Mouse (Mus musculus) hindbrain, embryonic 15.5 days (tissue): ENCODE results near the gene Dync1li1. TPM values are rescaled to one million over a fixed set of nuclear protein-coding genes. Genes with fewer than 3 reads are reported as not detected.
"Not testable (repeated sequence)": the region's sequence is repeated elsewhere in the genome, so short reads cannot be mapped to it uniquely, and the experiment has no call there.

ENCODE experiments used
- ATAC-seq: fragments of 200-750 bp; cut with Nextera tagmentation; 2 replicates; pipeline ENCODE4 v1.8.0; 2017; ENCODE audit warnings: low read depth, moderate number of reproducible peaks, moderate TSS enrichment; ENCODE audit not compliant: low FRiP score
- H3K27ac ChIP-seq: fragments of 300-500 bp; sonication (generic); replicated peaks from 2 replicates; pipeline ENCODE4 v1.5.1; 2015; ENCODE audit warnings: mild to moderate bottlenecking, inconsistent platforms
- H3K27me3 ChIP-seq: fragments of 300-500 bp; sonication (generic); 2 replicates; pipeline ENCODE4 v1.6.1; 2015; ENCODE audit warnings: control low read depth, inconsistent platforms
- H3K36me3 ChIP-seq: fragments of 300-500 bp; sonication (generic); 2 replicates; pipeline ENCODE4 v1.6.1; 2015; ENCODE audit warnings: control low read depth, inconsistent platforms
- H3K4me1 ChIP-seq: fragments of 300-500 bp; sonication (generic); replicated peaks from 2 replicates; pipeline ENCODE4 v1.6.1; 2015; ENCODE audit warnings: control low read depth, inconsistent platforms
- H3K4me2 ChIP-seq: fragments of 300-500 bp; sonication (generic); 2 replicates; pipeline ENCODE4 v1.6.1; 2015; ENCODE audit warnings: moderate library complexity, mild to moderate bottlenecking, inconsistent platforms
- H3K4me3 ChIP-seq: fragments of 300-500 bp; sonication (generic); 2 replicates; pipeline ENCODE4 v1.5.1; 2015; ENCODE audit warnings: mild to moderate bottlenecking, inconsistent platforms
- H3K9ac ChIP-seq: fragments of 300-500 bp; sonication (generic); 2 replicates; pipeline ENCODE4 v1.6.1; 2015; ENCODE audit warnings: inconsistent platforms
- H3K9me3 ChIP-seq: fragments of 300-500 bp; sonication (generic); 2 replicates; pipeline ENCODE4 v1.6.1; 2016; ENCODE audit warnings: control low read depth, inconsistent platforms
- WGBS: fragments of 180-500 bp; shearing (Covaris S2); methylation state at CpG from one replicate; pipeline ENCODE4 v1.1.7; 2015; 5-methylcytosine and 5-hydroxymethylcytosine counted together
- polyA plus RNA-seq: library from polyadenylated mRNA; unstranded; fragments of >200 nt; fragmentation: Nextera tagmentation; extraction: Ambion mirVana; gene quantifications from 2 replicates; pipeline ENCODE4 v1.2.1, GENCODE M21; 2015

The Dync1li1 gene
- polyA plus RNA-seq, result 139 and 140 TPM in 2 replicates

DNA sequence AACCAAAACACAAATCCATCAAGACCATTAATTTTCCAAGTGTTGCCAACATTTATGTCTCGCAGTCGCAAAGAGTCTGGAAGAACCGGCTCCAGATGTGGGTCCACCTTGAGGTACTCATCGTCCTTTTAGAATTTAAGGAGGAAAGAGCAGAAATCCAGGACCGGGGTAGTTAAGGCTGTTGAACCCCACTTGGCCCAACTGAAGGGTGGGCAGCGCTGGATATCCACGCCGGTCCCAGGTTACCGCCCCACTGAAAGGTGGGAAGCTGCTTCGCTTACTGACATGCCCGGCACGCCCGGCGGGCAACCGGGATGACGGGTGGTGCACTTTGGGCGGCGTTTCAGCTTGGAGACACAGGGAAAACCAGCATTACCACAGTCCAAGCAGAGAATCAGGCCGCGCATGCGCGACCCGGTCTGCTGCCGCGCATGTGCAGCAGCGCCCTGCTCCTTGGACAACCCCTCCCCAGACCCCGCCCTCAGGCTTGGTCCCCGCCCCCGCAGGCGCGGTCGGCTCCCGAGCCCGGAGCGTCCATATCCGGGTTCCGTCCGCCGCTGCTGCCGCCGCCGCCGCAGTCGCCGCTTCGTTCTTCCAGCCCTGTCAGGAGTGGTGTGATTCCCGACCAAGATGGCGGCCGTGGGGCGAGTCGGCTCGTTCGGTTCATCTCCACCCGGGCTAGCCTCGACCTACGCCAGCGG lies at the start of gene Dync1li1:
Gene Dync1li1 (plus strand): TSS at position 539 of the 701 bp plus-strand sequence.
- peak; percentile 96 for ATAC-seq
- peak within 1 kb of the TSS; percentile 95 for H3K4me3 ChIP-seq

GRCm38 (mm10) chr9:114639186-114639748 lies 49.3 kb upstream of the Dync1li1 start:
- Histone ChIP-seq H3K4me3 (peak overlapping the region; percentile 60), H3K9ac (peak overlapping the region; percentile 84), H3K27ac (peak overlapping the region; percentile 84), H3K36me3 (0 out of 2 replicates have a peak, but pooled peaks cover 4% of the 10 kb centered on the region), H3K9me3 (no peaks in the 10 kb centered on the region), H3K4me2 (peak overlapping the region; percentile 95), H3K4me1 (peaks cover 26% of the 10 kb centered on the region), H3K27me3 (peaks cover 23% of the 10 kb centered on the region)
- ATAC-seq, result peak; percentile 13; the same call in 1 of the 2 replicates
- 16% methylated on average over 18 of the region's 18 CpGs for WGBS

More for the DNA sequence above, at the start of gene Dync1li1:
- H3K27me3 ChIP-seq, result no peaks in the 10 kb centered on the region
- peak within 1 kb of the TSS; percentile 97 for H3K27ac ChIP-seq
- under 1% methylated on average over 57 of the region's 57 CpGs for WGBS
- H3K4me1 ChIP-seq, result peaks cover 39% of the 10 kb centered on the region
- H3K4me2 ChIP-seq, result peak within 1 kb of the TSS; percentile 68
- H3K9ac ChIP-seq, result peak within 1 kb of the TSS; percentile 97
- H3K36me3 ChIP-seq, result peaks cover 16% of the 10 kb centered on the region
- H3K9me3 ChIP-seq, result no peaks in the 10 kb centered on the region

DNA sequence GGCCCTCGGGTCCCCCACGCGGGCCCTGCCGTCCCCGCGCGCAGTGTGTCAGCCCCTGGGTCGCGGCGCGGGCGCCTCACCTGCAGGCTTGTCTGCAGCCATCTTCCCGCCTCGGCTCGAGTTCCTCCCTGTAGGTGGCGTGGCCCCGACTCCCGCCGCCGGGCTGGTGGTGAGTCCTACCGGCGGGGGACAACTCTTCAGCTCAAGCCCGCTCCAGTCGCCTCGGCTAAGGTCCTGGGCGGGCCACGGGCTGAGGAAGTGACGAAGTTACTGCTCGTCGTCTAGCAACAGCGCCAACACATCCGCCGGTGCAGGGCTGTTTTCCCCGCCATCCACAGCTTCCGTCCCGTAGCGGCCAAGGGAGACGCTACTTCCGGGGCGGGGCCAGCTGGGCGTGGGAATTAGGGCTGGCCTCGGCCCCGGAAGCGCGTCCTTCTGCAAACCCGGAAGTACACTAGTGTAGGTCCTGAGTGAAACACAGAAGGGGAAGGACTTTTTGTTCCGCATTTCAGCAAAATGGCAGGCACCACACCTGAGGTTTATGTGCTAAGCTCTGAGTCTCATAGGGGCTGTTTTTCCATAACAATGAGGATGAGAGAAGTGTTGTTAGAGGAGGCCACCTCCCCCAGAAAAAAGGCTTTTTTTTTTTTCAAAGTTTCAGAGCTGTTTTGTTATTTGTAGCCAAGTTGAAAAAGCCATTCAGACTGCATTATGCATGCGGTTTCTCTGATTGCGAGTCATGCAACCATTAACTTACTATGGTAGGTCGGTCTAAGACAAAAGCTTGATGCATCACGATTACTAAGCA lies 48.5 kb upstream of the Dync1li1 start, which contains the start of gene Cnot10:
Gene Cnot10 (minus strand): TSS at position 346 of the 808 bp plus-strand sequence.
- Histone ChIP-seq H3K27me3 (peaks cover 26% of the 10 kb centered on the region), H3K4me3 (peak within 1 kb of the TSS; percentile 60), H3K36me3 (0 out of 2 replicates have a peak, but pooled peaks cover 4% of the 10 kb centered on the region), H3K9ac (peak within 1 kb of the TSS; percentile 84), H3K4me2 (peak within 1 kb of the TSS; percentile 95), H3K4me1 (peaks cover 26% of the 10 kb centered on the region), H3K27ac (peak within 1 kb of the TSS; percentile 84), H3K9me3 (no peaks in the 10 kb centered on the region)
- WGBS, result 3% methylated on average over 51 of the region's 51 CpGs
- peak; percentile 97 for ATAC-seq

DNA sequence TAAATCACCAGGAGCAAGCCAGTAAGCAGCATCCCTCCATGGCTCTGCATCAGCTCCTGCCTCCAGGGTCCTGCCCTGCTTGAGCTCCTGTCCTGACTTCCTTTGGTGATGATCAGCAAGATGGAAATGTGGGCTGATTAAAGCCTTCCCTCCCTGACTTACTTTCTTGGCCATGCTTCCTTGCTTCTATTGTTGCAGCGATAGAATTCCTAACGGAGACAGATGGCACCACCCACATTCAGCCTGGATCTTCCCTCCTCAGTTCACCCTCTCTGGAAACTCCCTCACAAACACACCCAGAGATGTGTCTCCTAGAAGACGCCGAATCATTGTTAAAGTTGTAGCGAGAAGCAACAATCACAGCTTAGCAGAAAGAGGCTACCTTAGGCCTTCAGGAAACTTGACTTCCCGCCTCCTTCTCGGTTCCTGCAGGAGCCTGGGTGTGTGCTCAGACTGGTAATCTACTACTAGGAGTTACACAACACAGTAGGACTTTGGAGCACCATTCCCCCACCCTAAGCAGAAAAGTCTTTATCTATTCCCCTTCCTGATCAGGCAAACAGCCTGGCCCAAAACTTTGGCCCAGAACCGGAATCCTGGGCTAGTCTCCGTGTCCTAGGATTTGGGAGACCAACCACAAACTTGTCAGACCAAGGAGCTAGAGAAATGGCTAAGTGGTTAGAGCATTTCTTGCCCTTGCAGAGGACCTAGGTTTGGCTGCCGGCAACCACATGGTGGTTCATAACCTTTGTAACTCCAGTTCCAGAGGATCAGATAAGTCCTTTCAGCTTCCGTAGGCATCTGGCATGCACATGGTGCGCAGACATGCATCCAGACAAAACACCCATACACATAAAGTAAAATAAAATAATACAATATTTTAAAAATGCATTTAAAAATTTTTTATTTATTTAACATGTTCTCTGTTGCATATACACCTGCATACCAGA lies 41.8 kb upstream of the Dync1li1 start:
- H3K9me3 ChIP-seq, result no peaks in the 10 kb centered on the region
- no peaks in the 10 kb centered on the region for H3K4me1 ChIP-seq
- no peak for ATAC-seq
- peaks cover 23% of the 10 kb centered on the region for H3K27me3 ChIP-seq
- WGBS, result 89% methylated on average over 12 of the region's 12 CpGs
- no peaks in the 10 kb centered on the region for H3K36me3 ChIP-seq
- H3K27ac ChIP-seq, result no peak overlapping the region
- H3K4me3 ChIP-seq, result no peak overlapping the region
- H3K4me2 ChIP-seq, result no peak overlapping the region
- no peak overlapping the region for H3K9ac ChIP-seq

DNA sequence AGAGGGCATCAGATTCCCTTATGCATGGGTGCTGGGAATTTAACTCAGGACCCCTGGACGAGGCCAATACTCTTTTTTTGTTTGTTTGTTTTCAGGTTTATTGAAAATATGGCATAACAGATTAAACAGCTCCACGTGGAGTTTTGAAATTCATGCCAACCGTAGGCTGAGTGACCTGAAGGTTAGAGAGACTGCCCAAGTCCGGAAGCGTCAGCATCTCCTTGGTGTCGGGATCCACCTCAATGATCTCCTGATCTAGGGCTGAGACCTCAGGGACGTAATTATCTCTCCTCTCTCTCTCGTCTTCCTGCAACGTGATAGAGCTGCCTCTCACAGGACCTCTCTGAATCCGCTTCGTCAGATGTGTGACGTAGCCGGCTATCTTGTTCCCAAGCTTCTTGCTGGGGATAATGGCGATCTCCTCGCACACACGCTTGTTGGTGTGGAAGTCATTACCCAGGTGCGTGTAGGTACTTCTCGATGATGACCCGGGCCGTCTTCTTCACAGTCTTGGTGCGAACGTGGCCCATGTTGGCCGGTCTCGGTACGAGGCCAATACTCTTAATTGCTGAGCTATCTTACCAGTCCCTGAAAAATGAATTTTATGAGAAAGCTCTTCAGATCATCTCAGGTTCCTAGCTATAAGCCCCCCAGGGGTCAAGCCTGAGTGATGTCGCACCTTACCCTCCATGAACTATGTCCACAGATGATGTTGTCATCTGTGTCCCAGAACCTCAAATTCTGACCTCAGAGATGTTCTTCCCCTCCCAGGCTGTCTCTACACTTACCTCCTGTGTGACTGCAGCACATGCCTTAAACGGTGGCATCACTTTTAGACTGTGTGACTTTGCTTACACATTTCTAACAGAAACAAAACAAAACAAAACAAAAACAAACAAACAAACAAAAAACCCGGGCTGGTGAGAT lies 40.8 kb upstream of the Dync1li1 start:
- no peak overlapping the region for H3K4me3 ChIP-seq
- no peak overlapping the region for H3K9ac ChIP-seq
- H3K27me3 ChIP-seq, result peaks cover 18% of the 10 kb centered on the region
- no peaks in the 10 kb centered on the region for H3K9me3 ChIP-seq
- no peak for ATAC-seq
- no peak overlapping the region for H3K4me2 ChIP-seq
- no peaks in the 10 kb centered on the region for H3K36me3 ChIP-seq
- H3K4me1 ChIP-seq, result no peaks in the 10 kb centered on the region
- WGBS, result 84% methylated on average over 28 of the region's 28 CpGs
- H3K27ac ChIP-seq, result no peak overlapping the region

DNA sequence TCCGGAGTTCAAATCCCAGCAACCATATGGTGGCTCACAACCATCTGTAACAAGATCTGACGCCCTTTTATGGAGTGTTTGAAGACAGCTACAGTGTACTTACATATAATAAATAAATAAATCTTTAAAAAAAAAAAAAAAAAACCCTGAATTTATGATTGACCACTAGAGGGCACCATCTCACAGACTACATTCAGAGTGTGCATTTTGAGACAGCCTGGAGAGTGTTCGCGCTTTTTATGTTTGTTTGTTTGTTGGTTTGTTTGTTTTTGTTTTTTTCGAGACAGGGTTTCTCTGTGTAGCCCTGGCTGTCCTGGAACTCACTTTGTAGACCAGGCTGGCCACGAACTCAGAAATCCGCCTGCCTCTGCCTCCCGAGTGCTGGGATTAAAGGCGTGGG lies 40.1 kb upstream of the Dync1li1 start:
- H3K4me2 ChIP-seq, H3K9ac ChIP-seq, H3K9me3 ChIP-seq, H3K36me3 ChIP-seq, H3K4me1 ChIP-seq, H3K27ac ChIP-seq, H3K4me3 ChIP-seq: not testable (repeated sequence)
- WGBS, result 49% methylated on average over 9 of the region's 9 CpGs
- peak; percentile 34; the same call in 1 of the 2 replicates for ATAC-seq
- H3K27me3 ChIP-seq, result peaks cover 11% of the 10 kb centered on the region

DNA sequence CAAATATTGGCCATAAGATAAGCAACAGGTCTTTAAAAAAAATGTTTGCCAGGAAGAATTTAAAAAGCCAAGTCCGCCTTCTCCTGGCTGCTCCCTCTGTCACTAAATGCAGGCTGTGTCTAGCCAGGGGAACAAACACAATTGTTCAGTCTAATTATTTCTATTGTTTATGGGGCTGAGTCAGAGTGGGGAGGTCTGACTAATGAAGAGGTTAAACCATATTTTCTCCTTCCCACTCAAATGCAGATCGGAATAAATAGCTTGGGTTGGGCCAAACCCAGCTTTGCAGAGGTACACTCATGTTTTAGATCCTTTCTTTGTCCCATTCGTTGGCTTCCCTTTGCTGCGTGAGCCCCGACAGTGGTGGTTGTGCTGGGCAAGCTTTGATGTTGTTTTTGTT lies 39.2 kb upstream of the Dync1li1 start:
- H3K27ac ChIP-seq, result no peak overlapping the region

DNA sequence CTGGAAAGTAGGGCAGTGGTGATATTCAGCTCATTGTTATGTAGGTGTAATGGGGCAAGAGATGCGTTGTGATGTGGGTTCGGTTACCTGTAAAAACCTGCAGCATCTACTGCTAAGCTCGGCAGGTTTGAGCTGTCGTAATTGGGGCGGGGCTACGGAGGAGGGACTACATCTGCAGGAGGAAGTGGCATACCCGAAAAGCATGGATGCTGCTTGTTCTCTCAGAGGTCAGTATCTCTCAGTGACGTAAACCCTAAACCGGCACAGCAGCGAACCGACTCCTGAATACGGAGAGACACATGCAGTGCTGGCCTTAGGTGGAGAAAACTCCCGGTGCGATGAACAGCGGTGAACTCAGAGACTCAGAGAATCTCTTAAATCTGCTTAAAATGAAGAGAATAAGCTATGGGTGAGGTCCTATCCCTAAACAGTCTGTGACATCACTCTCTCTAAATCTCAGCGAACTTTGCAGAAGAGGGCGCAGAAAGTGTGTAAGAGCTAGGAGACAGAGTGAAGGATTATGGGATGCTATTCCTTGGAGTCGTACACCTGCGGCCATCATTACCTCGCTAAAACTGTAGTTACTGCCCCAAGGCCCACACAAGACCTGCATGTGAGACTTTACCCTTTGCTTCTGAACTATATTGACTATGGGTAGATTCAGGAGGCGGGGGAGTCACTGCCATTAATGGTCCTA lies 37.5 kb upstream of the Dync1li1 start:
- no peaks in the 10 kb centered on the region for H3K9me3 ChIP-seq
- no peak for ATAC-seq
- H3K36me3 ChIP-seq, result no peaks in the 10 kb centered on the region
- H3K27me3 ChIP-seq, result no peaks in the 10 kb centered on the region
- WGBS, result 61% methylated on average over 21 of the region's 21 CpGs
- H3K27ac ChIP-seq, result no peak overlapping the region
- H3K4me2 ChIP-seq, result no peak overlapping the region
- no peak overlapping the region for H3K9ac ChIP-seq
- no peak overlapping the region for H3K4me3 ChIP-seq
- H3K4me1 ChIP-seq, result no peaks in the 10 kb centered on the region

More for the DNA sequence above, 39.2 kb upstream of the Dync1li1 start:
- Histone ChIP-seq H3K9me3 (no peaks in the 10 kb centered on the region), H3K9ac (no peak overlapping the region), H3K27me3 (peaks cover 2% of the 10 kb centered on the region; the same call in 1 of the 2 replicates), H3K36me3 (no peaks in the 10 kb centered on the region), H3K4me2 (no peak overlapping the region), H3K4me3 (no peak overlapping the region), H3K4me1 (no peaks in the 10 kb centered on the region)
- 76% methylated on average over 5 of the region's 5 CpGs for WGBS
- no peak for ATAC-seq

GRCm38 (mm10) chr9:114655356-114655755 lies 33.2 kb upstream of the Dync1li1 start:
- H3K9ac ChIP-seq, result no peak overlapping the region
- H3K4me1 ChIP-seq, result 0 out of 2 replicates have a peak, but pooled peaks cover 3% of the 10 kb centered on the region
- 84% methylated on average over 4 of the region's 4 CpGs for WGBS
- H3K36me3 ChIP-seq, result no peaks in the 10 kb centered on the region
- no peak overlapping the region for H3K4me3 ChIP-seq
- H3K27ac ChIP-seq, result no peak overlapping the region
- no peaks in the 10 kb centered on the region for H3K9me3 ChIP-seq
- H3K27me3 ChIP-seq, result no peaks in the 10 kb centered on the region
- H3K4me2 ChIP-seq, result no peak overlapping the region
- no peak for ATAC-seq

- Histone ChIP-seq H3K27ac (no peak overlapping the region), H3K4me1 (peaks cover 9% of the 10 kb centered on the region), H3K4me3 (no peak overlapping the region), H3K9me3 (no peaks in the 10 kb centered on the region), H3K36me3 (no peaks in the 10 kb centered on the region), H3K4me2 (no peak overlapping the region), H3K27me3 (no peaks in the 10 kb centered on the region), H3K9ac (no peak overlapping the region)
- 88% methylated on average over 3 of the region's 3 CpGs for WGBS
- no peak for ATAC-seq
Observed at GRCm38 (mm10) chr9:114656701-114657100, 31.9 kb upstream of the Dync1li1 start.
